ENCODE assay signal across 13 mouse cellular contexts in genomic region chr3:153790883-153791609, GRCm38 (mm10). TPM values are rescaled to one million over a fixed set of nuclear protein-coding genes. Genes with fewer than 3 reads are reported as not detected.
DNase-seq lines count a peak whose midpoint lies in the region; ATAC-seq lines count a peak whose summit lies in the region.
"Had no signal": no experiment of that assay in that cellular context is flagged by ENCODE, and none has a peak within 500 bp of the region (broad histone marks: within the 10 kb centered on the region; RNA-seq: fewer than 3 reads in every experiment).

No protein-coding gene starts in this region.

- peaks cover 5% of the 10 kb centered on the region; the same call in 1 of the 2 replicates for H3K4me1 ChIP-seq in heart, embryonic 16.5 days (ENCODE audit: control insufficient read depth, insufficient read depth, low read length)

- H3K36me3 ChIP-seq in heart, embryonic 16.5 days (ENCODE audit: control insufficient read depth, insufficient read depth), result no peaks in the 10 kb centered on the region

- peak overlapping the region; percentile 25; the same call in 1 of the 2 replicates for H3K27ac ChIP-seq in heart, embryonic 16.5 days (ENCODE audit: low read length)

- ATAC-seq in heart, embryonic 16.5 days (replicated peaks; ENCODE audit: extremely low read depth, insufficient read depth, low FRiP score), result peak; percentile 29; the same call in 1 of the 2 replicates
- ATAC-seq in common myeloid progenitor, adult 5-6 weeks (replicated peaks; ENCODE audit: low read depth, poor library complexity, severe bottlenecking), result peak; percentile 63
- peak; percentile 65 to 80 for ATAC-seq in hematopoietic stem cell, adult 5-6 weeks (replicated peaks in 1 of 2; ENCODE audit: insufficient read depth in 1 of 2, low FRiP score in 2 of 2, low TSS enrichment in 1 of 2, low read depth in 1 of 2, poor library complexity in 2 of 2, severe bottlenecking in 2 of 2)
- peak; percentile 39 for ATAC-seq in megakaryocyte, adult 5-6 weeks (ENCODE audit: poor library complexity, severe bottlenecking)
- ATAC-seq: inflammation-experienced regulatory T-cells, adult 6 months had no signal

- H3K9me3 ChIP-seq in heart, embryonic 16.5 days (replicated peaks; ENCODE audit: control insufficient read depth, low read length), result no peaks in the 10 kb centered on the region

- intact Hi-C loops in heart, postnatal 10 days (cut with DNase I), result no loop called here

- H3K4me2 ChIP-seq in heart, embryonic 16.5 days (ENCODE audit: low read depth, low read length), result no peak overlapping the region

- H3K27me3 ChIP-seq in heart, embryonic 16.5 days (ENCODE audit: control insufficient read depth, insufficient read depth, low read length), result no peaks in the 10 kb centered on the region; the same call in 1 of the 2 replicates

- 56% methylated on average over 9 of the region's 9 CpGs for WGBS in heart, embryonic 16.5 days

- no peak overlapping the region for H3K9ac ChIP-seq in heart, embryonic 16.5 days (ENCODE audit: low read length)

- H3K4me3 ChIP-seq in heart, embryonic 16.5 days (ENCODE audit: low read length), result no peak overlapping the region
- H3K4me3 ChIP-seq: myocyte had no signal

- DNase-seq in heart, postnatal 10 days, result no peak
- DNase-seq in cerebellum, postnatal 14 days, result no peak
- DNase-seq in urinary bladder, adult 18-20 months (ENCODE audit: low spot score in 2 of 2), result no peak
- DNase-seq: adrenal gland, adult 8-10 months had no signal

RNA-seq across cellular contexts. Expression of gene Asb17, which starts 53.0 kb away (rescaled TPM):
- 0.14 and 0.15 TPM in 2 replicates for polyA plus RNA-seq in heart, embryonic 16.5 days (2015; fragmentation: Nextera tagmentation; extraction: Ambion mirVana)
- not detected for total RNA-seq in heart, postnatal 10 days (2021)
- total RNA-seq in common myeloid progenitor, adult 5-6 weeks (2017), result 0.58 and 1.3 TPM in 2 replicates
- not detected in 2 replicates for total RNA-seq in hematopoietic stem cell, adult 5-6 weeks (2017)
- 0.54 TPM in 1 of 2 replicates, not detected in the other for total RNA-seq in megakaryocyte, adult 5-6 weeks (2015)
- not detected in 2 replicates for total RNA-seq in megakaryocyte, adult 5-6 weeks (2017)
- total RNA-seq: adrenal gland, adult 8-10 months; left cerebral cortex, adult 8-10 months; liver, adult 2 months had no signal
- polyA plus RNA-seq: cortical plate, adult 2 months; inflammation-experienced regulatory T-cells, adult 6 months; liver, adult 2 months; myocyte had no signal
